ENCODE assay signal across 8 mouse cellular contexts in the genomic region with DNA sequence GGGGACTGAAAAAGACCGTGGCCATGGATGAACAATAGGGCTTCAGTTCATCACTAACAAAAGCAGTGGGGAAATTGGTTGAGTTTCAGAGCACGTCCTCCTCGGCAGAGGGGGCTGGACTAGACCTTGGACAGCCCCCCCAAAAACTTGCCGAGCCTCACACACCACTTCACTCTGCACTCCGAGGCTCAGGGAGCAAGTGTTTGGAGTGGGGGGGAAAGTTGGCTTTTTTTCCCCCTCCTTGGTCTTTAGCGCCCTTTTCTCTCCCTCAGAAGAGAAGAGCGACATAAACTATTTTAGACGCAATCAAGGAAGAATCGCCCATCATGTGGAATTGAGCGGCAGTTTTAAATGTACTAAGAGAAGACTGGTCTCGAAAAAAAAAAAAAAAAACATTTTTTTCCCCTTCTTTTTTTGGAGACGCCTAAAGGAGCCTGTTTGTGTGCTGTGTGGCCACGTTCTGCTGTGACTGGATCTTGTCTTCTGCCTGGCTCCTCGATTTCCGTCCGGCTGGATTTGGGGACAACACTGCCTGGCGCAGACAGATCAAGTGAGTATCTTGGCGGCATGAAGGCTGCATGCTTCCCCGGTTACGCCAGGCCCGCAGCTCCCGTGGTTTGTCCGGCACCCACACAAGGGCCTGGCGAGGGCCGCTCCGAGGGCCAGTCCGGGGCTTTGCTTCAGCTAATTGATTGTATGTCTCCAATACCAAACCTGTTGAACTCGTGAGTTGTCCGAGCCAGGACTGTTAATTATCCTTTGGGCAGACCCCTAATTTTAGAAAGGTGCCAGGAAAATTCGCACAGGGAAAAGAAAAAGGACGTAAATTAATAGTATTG.
DNase-seq lines count a peak whose midpoint lies in the region; ATAC-seq and TF ChIP-seq lines count a peak whose summit lies in the region.

No protein-coding gene starts in this region.

- DNase-seq in kidney, adult 2 months = no peak
- DNase-seq in kidney, adult 9 months = no peak
- DNase-seq in brain, adult 2 months (ENCODE audit: low read depth, low spot score) = peak; percentile 92
- peak; percentile 49 to 52 for DNase-seq in layer of hippocampus, postnatal 25 days (ENCODE audit: extremely low spot score in 1 of 2, low spot score in 1 of 2)
- no peak for DNase-seq in gastrocnemius, postnatal 14 days
- no peak for DNase-seq in urinary bladder, adult 18-20 months (ENCODE audit: low spot score in 2 of 2)

- peak overlapping the region; percentile 36; the same call in 1 of the 2 replicates for H3K4me3 ChIP-seq in kidney, adult 2 months (ENCODE audit: insufficient read depth, low read depth, low read length)
- peak overlapping the region; percentile 90 for H3K4me3 ChIP-seq in forebrain, embryonic 13.5 days
- peak overlapping the region; percentile 69 for H3K4me3 ChIP-seq in olfactory bulb, adult 2 months (ENCODE audit: insufficient read depth, low read depth, low read length)

- peaks cover 20% of the 10 kb centered on the region for H3K27me3 ChIP-seq in kidney, adult 2 months (replicated peaks; ENCODE audit: control insufficient read depth, insufficient read depth, low read length)
- no peaks in the 10 kb centered on the region for H3K27me3 ChIP-seq in forebrain, embryonic 13.5 days

- peak overlapping the region; percentile 100 for H3K9ac ChIP-seq in forebrain, embryonic 13.5 days

- no peak for TF ChIP-seq CTCF in kidney, adult 2 months (conservative IDR thresholded peaks at IDR 0.05; ENCODE audit: insufficient read depth, insufficient read length, low read depth, low read length)
- no peak for TF ChIP-seq CTCF in olfactory bulb, adult 2 months (IDR thresholded peaks at IDR 0.05; ENCODE audit: insufficient read depth, low read depth, low read length)

- TF ChIP-seq POLR2A in kidney, adult 2 months (IDR thresholded peaks at IDR 0.05; ENCODE audit: low read depth, low read length) = no peak
- TF ChIP-seq POLR2A in olfactory bulb, adult 2 months (IDR thresholded peaks at IDR 0.05; ENCODE audit: insufficient read depth, low read depth, low read length) = peak; percentile 42; the same call in 1 of the 2 replicates

- H3K4me1 ChIP-seq in kidney, adult 2 months (ENCODE audit: control insufficient read depth, insufficient read depth, low read length) = peaks cover 3% of the 10 kb centered on the region; the same call in 1 of the 2 replicates
- H3K4me1 ChIP-seq in forebrain, embryonic 13.5 days = no peaks in the 10 kb centered on the region
- H3K4me1 ChIP-seq in olfactory bulb, adult 2 months (ENCODE audit: control insufficient read depth, insufficient read depth, low read length) = no peaks in the 10 kb centered on the region

- no peaks in the 10 kb centered on the region for H3K36me3 ChIP-seq in kidney, adult 2 months (ENCODE audit: control insufficient read depth, insufficient read depth, low read length)
- peaks cover 33% of the 10 kb centered on the region for H3K36me3 ChIP-seq in forebrain, embryonic 13.5 days (ENCODE audit: poor library complexity, severe bottlenecking)

- H3K9me3 ChIP-seq in forebrain, embryonic 13.5 days (replicated peaks) = no peaks in the 10 kb centered on the region

- WGBS in kidney, adult 2 months = 6% methylated on average over 31 of the region's 31 CpGs
- under 1% methylated on average over 30 of the region's 31 CpGs for WGBS in forebrain, embryonic 13.5 days
- 1% methylated on average over 31 of the region's 31 CpGs for WGBS in olfactory bulb, adult 2 months

- ATAC-seq in forebrain, embryonic 13.5 days = peak; percentile 46

- H3K4me2 ChIP-seq in forebrain, embryonic 13.5 days = peak overlapping the region; percentile 87

- H3K27ac ChIP-seq in kidney, adult 2 months (ENCODE audit: insufficient read depth, low read depth, low read length) = peak overlapping the region; percentile 63; the same call in 1 of the 2 replicates
- peak overlapping the region; percentile 100 for H3K27ac ChIP-seq in forebrain, embryonic 13.5 days
- H3K27ac ChIP-seq in olfactory bulb, adult 2 months (ENCODE audit: insufficient read depth, low read depth, low read length) = peak overlapping the region; percentile 99

- intact Hi-C loops in gastrocnemius, postnatal 14 days (cut with DNase I; ENCODE audit: low total_unique reads) = no loop called here

Comparison
In these comparisons a context has a peak if more than half of its experiments do, and no peak if none do; other contexts are left out.
1. DNase-seq: peak in brain, adult 2 months (single experiment) and layer of hippocampus, postnatal 25 days (2 of 2); none in kidney, adult 2 months (single experiment), kidney, adult 9 months (single experiment), gastrocnemius, postnatal 14 days (single experiment) and urinary bladder, adult 18-20 months (0 of 2).
2. H3K4me3 ChIP-seq: peak in every context shown above with its lines; median percentile 90 in forebrain, embryonic 13.5 days; 69 in olfactory bulb, adult 2 months; 36 in kidney, adult 2 months.
3. Peak in every context shown above with its lines, with median percentiles within 50 percentile points of each other: H3K27ac ChIP-seq.